Mouse (Mus musculus): ENCODE results near the gene Khdrbs2. TPM values are rescaled to one million over a fixed set of nuclear protein-coding genes. Genes with fewer than 3 reads are reported as not detected.
"Not testable (repeated sequence)": the region's sequence is repeated elsewhere in the genome, so short reads cannot be mapped to it uniquely, and the experiment has no call there.

Khdrbs2 gene
- polyA plus RNA-seq, 1 experiment from 2014 or later, result 11.9 TPM

- no peak overlapping the region for H3K4me2 ChIP-seq (replicated peaks; ENCODE audit: low read depth, low read length)
- WGBS, result 94% methylated on average over 6 of the region's 6 CpGs
Observed at GRCm38 (mm10) chr1:32503381-32503780, 330.9 kb downstream of the Khdrbs2 start.

GRCm38 (mm10) chr1:32547194-32547593, 374.7 kb downstream of the Khdrbs2 start, which contains the start of gene Gm5415:
Gene Gm5415 (minus strand): TSS chr1:32547294.
- not testable (repeated sequence) for H3K4me2 ChIP-seq (replicated peaks; ENCODE audit: low read depth, low read length); H3K4me3 ChIP-seq (ENCODE audit: low read depth, low read length); H3K9ac ChIP-seq (ENCODE audit: low read depth, low read length); H3K4me1 ChIP-seq (replicated peaks; ENCODE audit: control insufficient read depth, insufficient read depth, low read length); H3K36me3 ChIP-seq (ENCODE audit: control insufficient read depth, insufficient read depth, low read length); DNase-seq (ENCODE audit: low spot score); ATAC-seq (ENCODE audit: low FRiP score); H3K27ac ChIP-seq (ENCODE audit: low read depth, low read length); H3K27me3 ChIP-seq (ENCODE audit: control insufficient read depth, insufficient read depth, low read length); H3K9me3 ChIP-seq (ENCODE audit: control insufficient read depth, low read length)
- 81% methylated on average over 2 of the region's 7 CpGs for WGBS

More at GRCm38 (mm10) chr1:32503381-32503780, 330.9 kb downstream of the Khdrbs2 start:
- Histone ChIP-seq H3K4me1 (replicated peaks; ENCODE audit: control insufficient read depth, insufficient read depth, low read length) (no peaks in the 10 kb centered on the region), H3K27me3 (ENCODE audit: control insufficient read depth, insufficient read depth, low read length) (no peaks in the 10 kb centered on the region), H3K27ac (ENCODE audit: low read depth, low read length) (no peak overlapping the region), H3K36me3 (ENCODE audit: control insufficient read depth, insufficient read depth, low read length) (no peaks in the 10 kb centered on the region), H3K9ac (ENCODE audit: low read depth, low read length) (no peak overlapping the region), H3K9me3 (ENCODE audit: control insufficient read depth, low read length) (no peaks in the 10 kb centered on the region), H3K4me3 (ENCODE audit: low read depth, low read length) (no peak overlapping the region)
- DNase-seq (ENCODE audit: low spot score), result no peak
- ATAC-seq (ENCODE audit: low FRiP score), result no peak

- Histone ChIP-seq H3K9me3 (ENCODE audit: control insufficient read depth, low read length) (no peaks in the 10 kb centered on the region), H3K27me3 (ENCODE audit: control insufficient read depth, insufficient read depth, low read length) (no peaks in the 10 kb centered on the region), H3K9ac (ENCODE audit: low read depth, low read length) (no peak overlapping the region), H3K4me3 (ENCODE audit: low read depth, low read length) (no peak overlapping the region), H3K36me3 (ENCODE audit: control insufficient read depth, insufficient read depth, low read length) (no peaks in the 10 kb centered on the region), H3K4me2 (replicated peaks; ENCODE audit: low read depth, low read length) (no peak overlapping the region), H3K27ac (ENCODE audit: low read depth, low read length) (no peak overlapping the region), H3K4me1 (replicated peaks; ENCODE audit: control insufficient read depth, insufficient read depth, low read length) (no peaks in the 10 kb centered on the region)
- no peak for DNase-seq (ENCODE audit: low spot score)
- WGBS, result 91% methylated on average over 3 of the region's 3 CpGs
- ATAC-seq (ENCODE audit: low FRiP score), result no peak
Observed at GRCm38 (mm10) chr1:32553459-32553858, 380.9 kb downstream of the Khdrbs2 start.

GRCm38 (mm10) chr1:32553925-32554324, 381.4 kb downstream of the Khdrbs2 start:
- Histone ChIP-seq H3K4me2 (replicated peaks; ENCODE audit: low read depth, low read length) (no peak overlapping the region), H3K9ac (ENCODE audit: low read depth, low read length) (no peak overlapping the region), H3K9me3 (ENCODE audit: control insufficient read depth, low read length) (no peaks in the 10 kb centered on the region), H3K27me3 (ENCODE audit: control insufficient read depth, insufficient read depth, low read length) (no peaks in the 10 kb centered on the region), H3K27ac (ENCODE audit: low read depth, low read length) (no peak overlapping the region), H3K4me1 (replicated peaks; ENCODE audit: control insufficient read depth, insufficient read depth, low read length) (no peaks in the 10 kb centered on the region), H3K36me3 (ENCODE audit: control insufficient read depth, insufficient read depth, low read length) (no peaks in the 10 kb centered on the region), H3K4me3 (ENCODE audit: low read depth, low read length) (no peak overlapping the region)
- DNase-seq (ENCODE audit: low spot score) (no peak), ATAC-seq (ENCODE audit: low FRiP score) (no peak)
- WGBS, result 64% methylated on average over 4 of the region's 4 CpGs

- Histone ChIP-seq H3K4me2 (replicated peaks; ENCODE audit: low read depth, low read length) (no peak overlapping the region), H3K9me3 (ENCODE audit: control insufficient read depth, low read length) (no peaks in the 10 kb centered on the region), H3K36me3 (ENCODE audit: control insufficient read depth, insufficient read depth, low read length) (no peaks in the 10 kb centered on the region), H3K27me3 (ENCODE audit: control insufficient read depth, insufficient read depth, low read length) (no peaks in the 10 kb centered on the region), H3K4me3 (ENCODE audit: low read depth, low read length) (no peak overlapping the region), H3K9ac (ENCODE audit: low read depth, low read length) (no peak overlapping the region), H3K4me1 (replicated peaks; ENCODE audit: control insufficient read depth, insufficient read depth, low read length) (no peaks in the 10 kb centered on the region), H3K27ac (ENCODE audit: low read depth, low read length) (no peak overlapping the region)
- no peak for DNase-seq (ENCODE audit: low spot score)
- 96% methylated on average over 2 of the region's 2 CpGs for WGBS
- ATAC-seq (ENCODE audit: low FRiP score), result no peak
Observed at GRCm38 (mm10) chr1:32568901-32569300, 396.4 kb downstream of the Khdrbs2 start.

GRCm38 (mm10) chr1:32626060-32626459, 453.5 kb downstream of the Khdrbs2 start:
- no peaks in the 10 kb centered on the region for H3K36me3 ChIP-seq (ENCODE audit: control insufficient read depth, insufficient read depth, low read length)
- ATAC-seq (ENCODE audit: low FRiP score), result no peak
- H3K27ac ChIP-seq (ENCODE audit: low read depth, low read length), result no peak overlapping the region
- WGBS, result 82% methylated on average over 1 of the region's 1 CpGs
- H3K27me3 ChIP-seq (ENCODE audit: control insufficient read depth, insufficient read depth, low read length), result no peaks in the 10 kb centered on the region
- no peaks in the 10 kb centered on the region for H3K9me3 ChIP-seq (ENCODE audit: control insufficient read depth, low read length)
- no peak overlapping the region for H3K9ac ChIP-seq (ENCODE audit: low read depth, low read length)
- no peak for DNase-seq (ENCODE audit: low spot score)
- H3K4me3 ChIP-seq (ENCODE audit: low read depth, low read length), result no peak overlapping the region
- H3K4me2 ChIP-seq (replicated peaks; ENCODE audit: low read depth, low read length), result no peak overlapping the region
- H3K4me1 ChIP-seq (replicated peaks; ENCODE audit: control insufficient read depth, insufficient read depth, low read length), result no peaks in the 10 kb centered on the region

GRCm38 (mm10) chr1:32632415-32633354, 460.2 kb downstream of the Khdrbs2 start:
- Histone ChIP-seq H3K27me3 (ENCODE audit: control insufficient read depth, insufficient read depth, low read length) (no peaks in the 10 kb centered on the region), H3K4me2 (replicated peaks; ENCODE audit: low read depth, low read length) (no peak overlapping the region), H3K9me3 (ENCODE audit: control insufficient read depth, low read length) (no peaks in the 10 kb centered on the region), H3K36me3 (ENCODE audit: control insufficient read depth, insufficient read depth, low read length) (no peaks in the 10 kb centered on the region), H3K4me3 (ENCODE audit: low read depth, low read length) (no peak overlapping the region), H3K27ac (ENCODE audit: low read depth, low read length) (no peak overlapping the region), H3K4me1 (replicated peaks; ENCODE audit: control insufficient read depth, insufficient read depth, low read length) (no peaks in the 10 kb centered on the region), H3K9ac (ENCODE audit: low read depth, low read length) (no peak overlapping the region)
- WGBS, result 90% methylated on average over 5 of the region's 5 CpGs
- ATAC-seq (ENCODE audit: low FRiP score), result no peak
- no peak for DNase-seq (ENCODE audit: low spot score)

- Histone ChIP-seq H3K4me1 (replicated peaks; ENCODE audit: control insufficient read depth, insufficient read depth, low read length) (no peaks in the 10 kb centered on the region), H3K27me3 (ENCODE audit: control insufficient read depth, insufficient read depth, low read length) (no peaks in the 10 kb centered on the region), H3K9ac (ENCODE audit: low read depth, low read length) (no peak overlapping the region), H3K36me3 (ENCODE audit: control insufficient read depth, insufficient read depth, low read length) (no peaks in the 10 kb centered on the region), H3K4me2 (replicated peaks; ENCODE audit: low read depth, low read length) (no peak overlapping the region), H3K4me3 (ENCODE audit: low read depth, low read length) (no peak overlapping the region), H3K9me3 (ENCODE audit: control insufficient read depth, low read length) (no peaks in the 10 kb centered on the region), H3K27ac (ENCODE audit: low read depth, low read length) (no peak overlapping the region)
- DNase-seq (ENCODE audit: low spot score) (no peak), ATAC-seq (ENCODE audit: low FRiP score) (no peak)
- WGBS, result 84% methylated on average over 4 of the region's 4 CpGs
Observed at GRCm38 (mm10) chr1:32633404-32633803, 460.9 kb downstream of the Khdrbs2 start.

- WGBS, result 87% methylated on average over 5 of the region's 5 CpGs
- H3K27me3 ChIP-seq (ENCODE audit: control insufficient read depth, insufficient read depth, low read length), result no peaks in the 10 kb centered on the region
Observed at GRCm38 (mm10) chr1:32639118-32639517, 466.6 kb downstream of the Khdrbs2 start.

More at GRCm38 (mm10) chr1:32639118-32639517, 466.6 kb downstream of the Khdrbs2 start:
- H3K4me2 ChIP-seq (replicated peaks; ENCODE audit: low read depth, low read length), result no peak overlapping the region
- no peak overlapping the region for H3K9ac ChIP-seq (ENCODE audit: low read depth, low read length)
- no peak overlapping the region for H3K4me3 ChIP-seq (ENCODE audit: low read depth, low read length)
- no peaks in the 10 kb centered on the region for H3K9me3 ChIP-seq (ENCODE audit: control insufficient read depth, low read length)
- no peaks in the 10 kb centered on the region for H3K36me3 ChIP-seq (ENCODE audit: control insufficient read depth, insufficient read depth, low read length)
- no peak for DNase-seq (ENCODE audit: low spot score)
- ATAC-seq (ENCODE audit: low FRiP score), result no peak
- H3K27ac ChIP-seq (ENCODE audit: low read depth, low read length), result no peak overlapping the region
- no peaks in the 10 kb centered on the region for H3K4me1 ChIP-seq (replicated peaks; ENCODE audit: control insufficient read depth, insufficient read depth, low read length)
